Mouse (Mus musculus): Measurements from ENCODE around the gene Ube2g1.

Gene Ube2g1

GRCm38 (mm10) chr11:72606694-72607407, at the start of gene Ube2g1:
TSS of gene Ube2g1 (plus strand) at chr11:72607283.
- DNase-seq (ENCODE audit: low read depth, low spot score): peak; percentile 100

GRCm38 (mm10) chr11:72558155-72558554, 48.9 kb upstream of the Ube2g1 start:
- DNase-seq (ENCODE audit: low read depth, low spot score): no peak

GRCm38 (mm10) chr11:72560661-72561060, 46.4 kb upstream of the Ube2g1 start:
- no peak for DNase-seq (ENCODE audit: low read depth, low spot score)

- DNase-seq (ENCODE audit: low read depth, low spot score): no peak
These were observed 42.8 kb upstream of the Ube2g1 start for GRCm38 (mm10) chr11:72564232-72564807.

GRCm38 (mm10) chr11:72566304-72566703, 40.8 kb upstream of the Ube2g1 start:
- DNase-seq (ENCODE audit: low read depth, low spot score): no peak

GRCm38 (mm10) chr11:72566816-72567338, 40.2 kb upstream of the Ube2g1 start:
- no peak for DNase-seq (ENCODE audit: low read depth, low spot score)

GRCm38 (mm10) chr11:72569051-72569450, 38.0 kb upstream of the Ube2g1 start:
- DNase-seq (ENCODE audit: low read depth, low spot score): no peak

GRCm38 (mm10) chr11:72569671-72570318, 37.3 kb upstream of the Ube2g1 start:
- no peak for DNase-seq (ENCODE audit: low read depth, low spot score)

- DNase-seq (ENCODE audit: low read depth, low spot score): peak; percentile 82
These were observed 36.6 kb upstream of the Ube2g1 start for GRCm38 (mm10) chr11:72570319-72570979.

- peak; percentile 45 for DNase-seq (ENCODE audit: low read depth, low spot score)
These were observed 33.3 kb upstream of the Ube2g1 start for GRCm38 (mm10) chr11:72573819-72574218.

GRCm38 (mm10) chr11:72576111-72576465, 31.0 kb upstream of the Ube2g1 start:
- no peak for DNase-seq (ENCODE audit: low read depth, low spot score)

GRCm38 (mm10) chr11:72576466-72577351, 30.4 kb upstream of the Ube2g1 start:
- DNase-seq (ENCODE audit: low read depth, low spot score): peak; percentile 30

- no peak for DNase-seq (ENCODE audit: low read depth, low spot score)
These were observed 28.6 kb upstream of the Ube2g1 start for GRCm38 (mm10) chr11:72578471-72578870.

- DNase-seq (ENCODE audit: low read depth, low spot score): no peak
These were observed 25.3 kb upstream of the Ube2g1 start for GRCm38 (mm10) chr11:72581609-72582447.

- no peak for DNase-seq (ENCODE audit: low read depth, low spot score)
These were observed 24.7 kb upstream of the Ube2g1 start for GRCm38 (mm10) chr11:72582448-72582705.

- no peak for DNase-seq (ENCODE audit: low read depth, low spot score)
These were observed 24.0 kb upstream of the Ube2g1 start for GRCm38 (mm10) chr11:72583092-72583491.

GRCm38 (mm10) chr11:72586570-72586969, 20.5 kb upstream of the Ube2g1 start:
- no peak for DNase-seq (ENCODE audit: low read depth, low spot score)

GRCm38 (mm10) chr11:72587537-72588233, 19.4 kb upstream of the Ube2g1 start:
- no peak for DNase-seq (ENCODE audit: low read depth, low spot score)

GRCm38 (mm10) chr11:72595010-72595737, 11.9 kb upstream of the Ube2g1 start:
- DNase-seq (ENCODE audit: low read depth, low spot score): no peak

Data from CD4-positive helper T cell, adult 2 months (primary cell).